Mouse (Mus musculus) lung, adult 2 months (tissue): ENCODE data around the gene Kctd18.

Experiments used
- CTCF ChIP-seq: fragments of 200-500 bp; IDR thresholded peaks from 2 replicates; pipeline ENCODE4 v1.5.1; 2011; ENCODE audit warnings: mild to moderate bottlenecking, low read length, control low read depth; ENCODE audit not compliant: insufficient read depth
- POLR2A ChIP-seq: fragments of 200-500 bp; IDR thresholded peaks from 2 replicates; pipeline ENCODE4 v1.6.1; 2011; ENCODE audit warnings: low read depth, mild to moderate bottlenecking, control low read depth, low read length, borderline replicate concordance; ENCODE audit errors: extremely low read depth

GRCm38 (mm10) chr1:58018856-58019255 lies at the start of gene Kctd18:
- TF ChIP-seq CTCF (no peak), POLR2A (no peak)
